Comparison of ENCODE assay signal across 26 mouse cellular contexts in the genomic region with DNA sequence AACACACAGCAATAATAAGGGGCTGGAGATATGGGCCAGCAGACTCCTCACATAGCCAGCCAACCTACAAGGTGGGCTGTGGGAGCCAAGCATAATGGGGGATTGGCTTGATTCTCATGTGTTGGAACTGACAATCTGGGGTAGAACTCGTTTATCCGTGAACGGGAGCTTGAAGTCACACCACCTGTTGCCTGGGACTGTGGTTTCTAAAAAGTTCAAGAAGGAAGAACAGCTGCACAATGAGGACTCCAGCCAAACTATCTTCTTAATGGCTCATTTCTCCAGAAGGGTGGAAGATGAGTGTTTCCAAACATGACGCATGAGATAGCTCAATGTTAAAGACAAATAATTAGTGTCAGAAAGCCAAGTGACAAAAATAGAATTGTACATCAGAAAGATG. TPM values are rescaled to one million over a fixed set of nuclear protein-coding genes. Genes with fewer than 3 reads are reported as not detected.
DNase-seq lines count a peak whose midpoint lies in the region; ATAC-seq and TF ChIP-seq lines count a peak whose summit lies in the region.
"Had no signal": no experiment of that assay in that cellular context is flagged by ENCODE, and none has a peak within 500 bp of the region (broad histone marks: within the 10 kb centered on the region; RNA-seq: fewer than 3 reads in every experiment).

No protein-coding gene starts in this region.

- no peak overlapping the region for H3K9ac ChIP-seq in heart, embryonic 12.5 days
- H3K9ac ChIP-seq in midbrain, embryonic 15.5 days: no peak overlapping the region
- H3K9ac ChIP-seq: embryonic facial prominence, embryonic 13.5 days; heart, embryonic 15.5 days; hindbrain, embryonic 15.5 days; limb, embryonic 12.5 days; stomach, embryonic 15.5 days had no signal

- H3K79me2 ChIP-seq in myocyte (ENCODE audit: control insufficient read depth, insufficient read depth): no peaks in the 10 kb centered on the region

- H3K4me2 ChIP-seq in heart, embryonic 12.5 days: no peak overlapping the region
- peak overlapping the region; percentile 35 for H3K4me2 ChIP-seq in myocyte (ENCODE audit: low read depth)
- H3K4me2 ChIP-seq in midbrain, embryonic 15.5 days: no peak overlapping the region
- H3K4me2 ChIP-seq: embryonic facial prominence, embryonic 13.5 days; heart, embryonic 15.5 days; hindbrain, embryonic 15.5 days; limb, embryonic 12.5 days; midbrain, embryonic 11.5 days; stomach, embryonic 15.5 days had no signal

- DNase-seq in gastrocnemius, adult 2 months: peak; percentile 28
- no peak for DNase-seq in gastrocnemius, adult 8-10 months (ENCODE audit: low spot score in 2 of 2)
- DNase-seq in heart, adult 9 months (ENCODE audit: low spot score in 2 of 2): peak; percentile 19 to 49
- DNase-seq in gastrocnemius, postnatal 25 days: peak; percentile 5
- DNase-seq: adrenal gland, postnatal 25 days; cerebellum, adult 11-12 months; cerebellum, adult 9-11 months; embryo, embryonic 11 days; kidney, adult 18-20 months; kidney, postnatal 36 days; right cerebral cortex, postnatal 14 days had no signal

- no peak for TF ChIP-seq POLR2A in myocyte (IDR thresholded peaks at IDR 0.05; ENCODE audit: insufficient read length, low read depth)

- WGBS in heart, embryonic 12.5 days: 85% methylated on average over 4 of the region's 4 CpGs
- 92% methylated on average over 4 of the region's 4 CpGs for WGBS in midbrain, embryonic 15.5 days

- no peaks in the 10 kb centered on the region for H3K36me3 ChIP-seq in heart, embryonic 12.5 days
- H3K36me3 ChIP-seq in myocyte (ENCODE audit: control insufficient read depth, insufficient read depth): no peaks in the 10 kb centered on the region
- H3K36me3 ChIP-seq in midbrain, embryonic 15.5 days (replicated peaks): no peaks in the 10 kb centered on the region
- H3K36me3 ChIP-seq: embryonic facial prominence, embryonic 13.5 days; heart, embryonic 15.5 days; hindbrain, embryonic 10.5 days; hindbrain, embryonic 15.5 days; limb, embryonic 12.5 days; stomach, embryonic 15.5 days had no signal

- H3K4me3 ChIP-seq in gastrocnemius, adult 2 months: no peak overlapping the region
- H3K4me3 ChIP-seq in heart, embryonic 12.5 days: no peak overlapping the region
- no peak overlapping the region for H3K4me3 ChIP-seq in myocyte
- H3K4me3 ChIP-seq in midbrain, embryonic 15.5 days: no peak overlapping the region
- H3K4me3 ChIP-seq: embryonic facial prominence, embryonic 13.5 days; erythroblast, embryonic 14.5 days; heart, embryonic 15.5 days; hindbrain, embryonic 10.5 days; hindbrain, embryonic 15.5 days; layer of hippocampus, adult 2 months; left cerebral cortex, adult 2 months; limb, embryonic 12.5 days; stomach, embryonic 15.5 days had no signal

- no peak overlapping the region for H3K27ac ChIP-seq in gastrocnemius, adult 2 months
- no peak overlapping the region for H3K27ac ChIP-seq in heart, embryonic 12.5 days (ENCODE audit: poor library complexity, severe bottlenecking)
- no peak overlapping the region for H3K27ac ChIP-seq in midbrain, embryonic 15.5 days
- H3K27ac ChIP-seq: embryonic facial prominence, embryonic 13.5 days; heart, embryonic 15.5 days; hindbrain, embryonic 10.5 days; hindbrain, embryonic 15.5 days; layer of hippocampus, adult 2 months; left cerebral cortex, adult 2 months; limb, embryonic 12.5 days; stomach, embryonic 15.5 days had no signal

- H3K4me1 ChIP-seq in heart, embryonic 12.5 days (replicated peaks): no peaks in the 10 kb centered on the region
- H3K4me1 ChIP-seq in midbrain, embryonic 15.5 days: no peaks in the 10 kb centered on the region
- H3K4me1 ChIP-seq: embryonic facial prominence, embryonic 13.5 days; heart, embryonic 15.5 days; hindbrain, embryonic 10.5 days; hindbrain, embryonic 15.5 days; limb, embryonic 12.5 days; stomach, embryonic 15.5 days had no signal

- no peak for ATAC-seq in heart, embryonic 12.5 days (ENCODE audit: insufficient number of reproducible peaks, low FRiP score)
- ATAC-seq in midbrain, embryonic 15.5 days (replicated peaks): no peak
- ATAC-seq: CD4-positive, CD25-positive, alpha-beta regulatory T cell, adult 4 months; forebrain, embryonic 16.5 days had no signal

- no peaks in the 10 kb centered on the region for H3K9me3 ChIP-seq in heart, embryonic 12.5 days (replicated peaks)
- no peaks in the 10 kb centered on the region for H3K9me3 ChIP-seq in midbrain, embryonic 15.5 days
- H3K9me3 ChIP-seq: embryonic facial prominence, embryonic 13.5 days; heart, embryonic 15.5 days; hindbrain, embryonic 10.5 days; hindbrain, embryonic 15.5 days; limb, embryonic 12.5 days; stomach, embryonic 15.5 days had no signal

- no peaks in the 10 kb centered on the region for H3K27me3 ChIP-seq in heart, embryonic 12.5 days (replicated peaks)
- H3K27me3 ChIP-seq in myocyte (ENCODE audit: control insufficient read depth, insufficient read depth, insufficient read length): no peaks in the 10 kb centered on the region
- H3K27me3 ChIP-seq in midbrain, embryonic 15.5 days (replicated peaks): no peaks in the 10 kb centered on the region
- H3K27me3 ChIP-seq: embryonic facial prominence, embryonic 13.5 days; heart, embryonic 15.5 days; hindbrain, embryonic 15.5 days; limb, embryonic 12.5 days; stomach, embryonic 15.5 days had no signal

- H3ac ChIP-seq in myocyte (ENCODE audit: control insufficient read depth, insufficient read length): no peak overlapping the region

- TF ChIP-seq CTCF in gastrocnemius, adult 2 months (IDR thresholded peaks at IDR 0.05): no peak

- intact Hi-C loops in gastrocnemius, adult 2 months (cut with DNase I): no loop called here

TF ChIP-seq in myocyte, 11 proteins besides CTCF, POLR2A, EP300 and RAD21:
- TF ChIP-seq MYOG (IDR thresholded peaks at IDR 0.05; ENCODE audit: control insufficient read depth in 1 of 3, insufficient read depth in 1 of 3, insufficient read length in 2 of 3, low read depth in 2 of 3) (peak; percentile 5 to 98 (median 77)), TCF12 (IDR thresholded peaks at IDR 0.05; ENCODE audit: insufficient read depth, poor library complexity, severe bottlenecking) (peak; percentile 93), MYOD1 (IDR thresholded peaks at IDR 0.05; ENCODE audit: control insufficient read depth in 1 of 3, insufficient read length in 2 of 3, low read depth in 2 of 3) (peak; percentile 96 to 97 (median 96)), REST (IDR thresholded peaks at IDR 0.05; ENCODE audit: insufficient read depth, insufficient read length) (no peak), MAX (IDR thresholded peaks at IDR 0.05; ENCODE audit: low read depth) (no peak), TCF3 (IDR thresholded peaks at IDR 0.05; ENCODE audit: insufficient read length, low read depth) (no peak), USF1 (IDR thresholded peaks at IDR 0.05; ENCODE audit: low read depth) (no peak), CEBPB (IDR thresholded peaks at IDR 0.05; ENCODE audit: insufficient read depth, poor library complexity, severe bottlenecking) (no peak), POLR2AphosphoS2 (IDR thresholded peaks at IDR 0.05; ENCODE audit: insufficient read length, low read depth) (no peak), E2F4 (IDR thresholded peaks at IDR 0.05; ENCODE audit: insufficient read depth) (no peak), SRF (IDR thresholded peaks at IDR 0.05; ENCODE audit: control insufficient read depth, insufficient read length, low read depth) (no peak)

RNA-seq across cellular contexts. Expression of gene Fggy, which starts 30.7 kb away (rescaled TPM):
- total RNA-seq in gastrocnemius, adult 2 months (2021): 10 to 100 TPM in 1 of 2 experiments, 1 to 10 TPM in 1; 8.8 to 11.0 TPM
- total RNA-seq in gastrocnemius, adult 8-10 months (2022): 10 to 100 TPM in 3 of 4 experiments, 1 to 10 TPM in 1; 8.5 to 16.5 (median 12.4) TPM
- 4.7 and 5.8 TPM in 2 replicates for polyA plus RNA-seq in heart, embryonic 12.5 days (2016; fragmentation: Nextera tagmentation; extraction: Ambion mirVana)
- total RNA-seq in gastrocnemius, postnatal 25 days (2021): 1 to 10 TPM; 5.6 to 7.1 TPM
- 12.7 TPM for polyA plus RNA-seq in myocyte (2012; fragmentation: generic; extraction: Trizol)
- 7.4 and 7.8 TPM in 2 replicates for polyA plus RNA-seq in midbrain, embryonic 15.5 days (2015; fragmentation: Nextera tagmentation; extraction: Ambion mirVana)
- polyA plus RNA-seq: erythroblast, embryonic 14.5 days had no signal

Comparison
In these comparisons a context has a peak if more than half of its experiments do, and no peak if none do; other contexts are left out.
1. DNase-seq: peak in gastrocnemius, adult 2 months (single experiment), heart, adult 9 months (2 of 2) and gastrocnemius, postnatal 25 days (single experiment); none in gastrocnemius, adult 8-10 months (0 of 2).